Mouse (Mus musculus) midbrain, embryonic 15.5 days (tissue): ENCODE data around the gene Ubc. TPM values are rescaled to one million over a fixed set of nuclear protein-coding genes. Genes with fewer than 3 reads are reported as not detected.

Experiments
- polyA plus RNA-seq: library from polyadenylated mRNA; unstranded; fragments of >200 nt; fragmentation: Nextera tagmentation; extraction: Ambion mirVana; gene quantifications from 2 replicates; pipeline ENCODE4 v1.2.1, GENCODE M21; 2015

The Ubc gene
- polyA plus RNA-seq, 1 experiment from 2014 or later: 1,496 TPM

Other genes starting within 250 kb of the Ubc start
- gene Ncor2, start 211.0 kb downstream of the Ubc start, polyA plus RNA-seq: 25.6 and 27.6 TPM in 2 replicates
- gene Scarb1, start 49.1 kb downstream of the Ubc start, polyA plus RNA-seq: 40.3 and 45.9 TPM in 2 replicates
- gene Gm10382, start 880 bp downstream of the Ubc start, polyA plus RNA-seq: 0.74 and 0.86 TPM in 2 replicates
- 14.2 and 14.8 TPM in 2 replicates for gene Dhx37, start 43.9 kb upstream of the Ubc start, polyA plus RNA-seq
- 36.4 and 37.9 TPM in 2 replicates for gene Bri3bp, start 51.4 kb upstream of the Ubc start, polyA plus RNA-seq
- gene Aacs, start 85.6 kb upstream of the Ubc start, polyA plus RNA-seq: 95.9 and 96.0 TPM in 2 replicates
- 6.8 and 8.1 TPM in 2 replicates for gene Tmem132b, start 141.6 kb upstream of the Ubc start, polyA plus RNA-seq